Mouse (Mus musculus) heart, postnatal 4 days (tissue): ENCODE data around the gene Rab11fip3. TPM values are rescaled to one million over a fixed set of nuclear protein-coding genes. Genes with fewer than 3 reads are reported as not detected.

Source experiments
- DNase-seq: peaks from one replicate; pipeline ENCODE4 v3.0.0; 2021
- total RNA-seq, 2 experiments: library from RNA; stranded (reverse); gene quantifications; 2 replicates each; pipeline ENCODE4 v1.2.3; 2021

The Rab11fip3 gene
- total RNA-seq, 2 experiments from 2014 or later: 21.0 to 22.9 TPM

DNA sequence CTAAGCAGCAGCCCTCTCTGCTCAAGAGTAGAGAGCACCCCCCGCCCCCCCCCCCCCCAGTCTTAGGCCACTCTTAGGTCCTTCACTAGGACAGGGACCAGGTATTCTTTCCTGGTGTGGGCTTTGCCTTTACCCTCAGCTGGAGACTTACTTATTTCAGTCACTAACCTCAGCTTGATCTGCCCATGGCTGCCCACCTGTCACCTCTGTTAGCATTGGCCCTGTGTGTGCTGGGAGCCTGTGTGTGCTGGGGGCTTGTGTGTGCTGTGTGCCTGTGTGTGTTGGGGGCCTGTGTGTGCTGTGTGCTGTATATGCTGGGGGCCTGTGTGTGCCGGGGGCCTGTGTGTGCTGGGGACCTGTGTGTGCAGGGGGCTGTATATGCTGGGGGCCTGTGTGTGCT, 114.7 kb downstream of the Rab11fip3 start:
- DNase-seq: no peak

DNA sequence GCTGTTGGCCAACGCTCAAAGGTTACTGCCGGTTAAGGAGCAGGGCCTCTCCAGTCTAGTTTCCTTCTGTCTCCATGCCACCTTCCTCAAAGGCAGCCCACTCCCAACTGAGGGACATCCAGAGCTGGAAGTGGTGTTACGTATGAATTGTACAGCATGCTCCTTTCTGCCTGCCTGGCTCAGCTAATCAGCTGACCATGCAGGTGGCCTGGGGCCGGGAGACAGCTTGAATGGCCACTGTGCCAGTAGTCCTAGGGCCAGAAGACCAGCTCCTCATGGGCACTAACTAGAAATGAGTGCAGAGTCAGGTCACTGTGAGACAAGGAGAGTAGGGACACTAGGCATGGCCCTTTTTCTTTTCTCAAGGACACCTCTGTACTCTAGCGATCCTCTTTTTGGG, 116.2 kb downstream of the Rab11fip3 start:
- DNase-seq: no peak

DNA sequence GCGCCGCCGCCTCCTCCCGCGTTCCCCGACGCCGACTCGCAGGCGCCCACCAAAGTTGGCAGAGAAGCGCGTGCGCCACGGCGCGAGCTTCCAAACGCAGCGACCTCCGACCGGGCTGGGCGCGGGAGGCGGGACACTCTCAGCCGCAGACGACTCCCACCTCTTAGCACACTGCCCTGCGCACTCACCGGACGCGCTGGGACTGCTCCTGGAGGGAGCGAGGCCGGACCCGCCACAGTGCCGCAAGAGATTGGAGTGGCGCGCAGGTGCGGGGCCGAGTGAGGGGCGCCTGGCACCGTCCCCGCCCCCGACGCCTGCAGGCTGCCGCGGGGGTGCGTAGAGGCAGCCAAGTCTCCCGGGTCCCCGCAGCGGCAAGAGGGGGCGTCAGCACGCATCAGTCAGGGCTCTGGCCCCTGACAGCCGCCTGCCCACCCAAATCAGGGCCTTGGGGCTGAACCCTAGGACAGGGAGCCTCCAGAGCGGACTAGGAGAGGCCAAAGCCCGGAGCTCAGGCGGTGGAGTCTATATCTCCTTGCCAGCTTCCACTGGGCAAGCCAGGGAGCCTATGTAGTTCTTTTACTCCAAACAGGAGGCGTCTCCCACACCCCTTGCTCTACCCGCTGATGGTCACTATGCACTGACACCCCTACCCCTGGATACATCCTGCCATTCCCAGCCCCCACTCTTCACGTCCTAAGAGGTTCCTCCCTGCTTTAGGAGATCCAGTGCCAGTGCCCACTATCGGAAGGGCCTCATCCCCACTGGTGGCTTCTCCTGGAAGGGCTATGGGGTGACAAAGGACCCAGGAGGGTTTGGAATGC, 117.3 kb downstream of the Rab11fip3 start, which contains the start of gene A930017K11Rik:
TSS of gene A930017K11Rik (minus strand) at position 763 of the 821 bp plus-strand sequence.
- no peak for DNase-seq

DNA sequence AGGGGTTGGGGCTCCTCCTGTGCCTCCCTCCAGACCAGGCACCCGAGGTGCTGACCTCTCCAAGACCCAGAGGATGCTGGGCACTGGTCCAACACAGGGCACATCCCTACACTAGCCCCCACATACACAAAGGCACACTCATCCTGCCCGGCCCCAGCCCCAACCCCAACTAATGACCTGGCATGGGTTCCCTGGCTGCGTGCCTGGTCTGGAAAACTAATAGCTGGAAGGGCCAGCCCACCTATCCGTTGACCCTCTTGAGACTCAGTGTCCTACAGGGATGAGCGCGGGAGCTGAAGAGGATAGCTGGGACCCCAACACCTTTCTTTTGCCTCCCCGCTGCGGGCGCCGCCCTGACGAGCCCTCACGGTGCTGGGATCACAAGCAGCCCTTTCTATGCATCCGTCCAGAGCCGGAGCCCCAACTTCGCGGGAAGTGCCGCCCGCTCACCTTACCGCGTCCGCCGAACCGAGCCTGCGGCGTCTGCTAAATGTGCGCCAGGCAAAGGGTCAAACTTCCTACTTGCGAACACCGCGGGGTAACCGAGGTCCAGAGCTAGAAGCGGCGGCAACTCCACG, 118.0 kb downstream of the Rab11fip3 start:
- DNase-seq: peak; percentile 23

DNA sequence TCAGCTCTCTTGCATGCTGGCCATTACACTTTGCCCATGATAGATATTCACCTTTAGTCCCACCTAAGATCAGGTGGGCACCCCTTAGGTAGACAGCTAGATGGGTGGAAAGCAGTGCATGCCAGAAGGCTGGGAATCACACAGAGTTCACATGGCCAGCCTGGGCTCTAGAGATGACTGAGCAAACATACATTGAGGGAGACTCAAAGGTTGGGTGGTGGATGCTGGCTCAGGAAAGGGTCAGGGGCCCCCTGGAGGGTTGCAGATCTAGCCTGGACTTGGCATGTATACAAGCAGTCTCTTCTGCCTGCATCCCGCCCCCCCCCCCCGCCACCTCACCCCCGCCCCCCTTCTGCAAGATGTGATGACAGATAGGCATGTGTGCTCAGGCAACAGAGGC, 118.6 kb downstream of the Rab11fip3 start:
- no peak for DNase-seq

DNA sequence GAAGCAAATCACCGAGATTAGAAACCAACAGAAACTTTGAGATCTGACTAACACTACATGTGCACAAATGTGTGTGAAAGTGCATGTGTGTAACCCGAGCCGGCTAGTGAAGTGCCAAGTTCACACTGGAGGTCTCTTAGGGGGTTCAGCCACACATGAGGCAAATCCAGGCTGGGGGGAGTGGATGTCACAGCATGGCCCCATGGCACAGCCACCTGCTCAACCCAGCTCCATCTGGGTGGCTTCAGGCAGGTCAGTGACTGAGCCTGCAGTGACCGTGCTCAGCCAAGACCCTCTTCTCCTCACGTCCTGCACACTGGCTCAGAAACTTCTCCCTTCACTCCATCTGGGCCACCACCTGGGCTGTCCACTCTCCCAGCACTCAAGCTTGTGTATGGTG, 119.4 kb downstream of the Rab11fip3 start:
- no peak for DNase-seq

DNA sequence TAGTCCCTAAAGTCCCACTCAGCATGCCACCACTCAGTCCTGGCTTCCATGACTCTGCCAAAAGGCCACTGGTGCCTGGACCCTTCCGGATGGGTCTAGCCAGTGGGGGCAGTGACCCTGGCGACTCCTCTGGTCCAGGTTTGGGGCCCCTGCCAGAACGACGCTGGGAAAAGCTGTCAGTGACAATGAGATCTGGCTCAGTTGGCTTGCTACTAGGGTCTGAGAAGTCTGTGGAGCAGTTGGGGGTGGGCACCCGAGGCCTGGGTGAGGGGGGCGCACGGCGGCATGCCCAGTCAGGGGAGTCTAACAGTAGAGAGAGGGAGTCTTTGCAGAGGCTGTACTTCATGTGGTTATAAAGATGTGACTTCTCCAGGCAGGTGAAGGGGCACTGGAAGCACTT, 121.3 kb downstream of the Rab11fip3 start:
- no peak for DNase-seq

DNA sequence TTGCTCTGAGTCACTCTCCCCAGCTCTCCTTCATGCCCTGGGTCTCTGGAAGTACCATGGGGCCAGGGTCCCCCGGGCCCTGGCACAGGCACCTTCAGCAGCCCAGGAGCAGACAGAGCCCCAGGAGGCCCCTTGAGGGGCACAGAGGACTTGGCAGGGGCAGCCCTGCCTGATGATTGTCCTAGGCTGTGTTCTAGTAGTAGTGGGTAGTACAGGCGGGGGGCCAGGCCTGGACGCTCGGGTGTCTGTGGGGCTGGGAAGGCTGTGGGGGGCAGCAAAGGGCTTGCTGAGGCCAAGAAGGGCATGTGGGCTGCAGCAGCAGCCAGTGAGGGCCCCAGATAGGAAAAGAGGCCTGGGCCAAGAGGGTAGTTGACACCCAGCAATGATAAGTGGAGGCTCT, 121.8 kb downstream of the Rab11fip3 start:
- DNase-seq: no peak

DNA sequence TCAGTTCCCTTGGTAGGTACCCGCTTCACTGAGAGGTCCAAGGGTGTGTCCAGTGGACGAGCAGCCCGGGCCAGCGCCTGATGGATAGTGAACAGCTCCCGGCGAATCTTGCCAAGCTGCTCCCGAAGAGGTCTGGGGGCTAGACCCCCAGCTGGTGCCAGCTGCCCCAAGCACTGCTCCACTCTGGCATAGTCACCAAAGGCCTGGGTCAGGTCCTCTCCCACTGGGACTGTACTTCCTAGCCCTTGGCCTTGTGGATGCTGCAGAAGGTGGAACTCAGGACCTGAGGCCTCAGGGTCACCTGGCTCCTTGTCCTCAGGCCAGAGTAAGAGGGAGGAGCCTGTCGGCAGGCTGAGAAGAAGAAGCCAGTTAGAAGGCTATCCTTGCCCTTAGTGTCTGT, 122.5 kb downstream of the Rab11fip3 start:
- no peak for DNase-seq

DNA sequence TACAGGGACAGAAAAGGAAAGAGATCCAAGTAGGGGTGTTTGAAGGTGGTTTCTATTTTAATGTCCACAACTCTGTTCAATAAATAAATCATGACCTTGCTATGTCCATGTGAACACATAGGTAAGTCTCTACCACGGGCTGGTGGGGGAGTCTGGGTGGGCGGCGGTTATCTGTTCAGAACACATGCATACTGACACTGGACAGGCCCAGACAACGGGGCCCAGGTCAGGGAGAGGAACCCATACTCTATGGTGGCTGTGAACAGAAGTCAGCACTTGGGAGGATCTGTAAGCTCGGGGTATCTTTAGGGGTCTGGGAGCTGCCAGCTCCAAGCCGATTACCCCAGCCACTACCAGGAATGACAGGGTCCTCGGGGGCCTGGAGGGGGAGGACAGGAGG, 123.0 kb downstream of the Rab11fip3 start:
- no peak for DNase-seq

DNA sequence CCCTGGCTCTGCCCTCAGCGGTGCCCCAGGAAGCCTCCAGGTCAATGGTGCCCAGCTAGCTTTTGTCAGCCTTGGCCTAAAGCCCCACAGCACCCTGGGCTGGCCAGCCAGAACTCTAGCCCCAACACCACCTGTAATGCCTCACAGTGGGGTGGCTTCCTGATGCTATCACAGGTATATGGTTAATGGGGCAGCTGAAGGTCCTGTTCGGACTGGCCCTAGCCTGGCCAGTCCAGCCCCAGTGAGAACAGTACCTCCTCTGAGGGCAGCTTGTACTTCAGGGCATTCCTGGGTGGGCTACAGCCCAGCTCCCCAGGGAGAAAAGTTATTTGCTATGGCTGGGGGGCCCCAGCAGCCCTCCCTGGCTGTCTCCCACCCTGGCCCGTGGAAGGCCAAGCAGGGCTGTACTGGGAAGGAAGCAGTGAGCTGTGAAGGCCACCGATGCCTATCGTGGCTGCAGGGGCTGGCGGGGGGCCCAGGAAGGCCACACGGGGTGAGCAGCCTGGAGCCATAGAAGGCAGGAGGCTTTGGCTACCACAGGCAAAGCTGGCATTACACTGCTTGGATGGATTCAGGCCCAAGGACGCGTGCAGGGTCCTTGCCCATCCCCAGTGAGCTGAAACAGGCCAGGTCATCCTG, 123.7 kb downstream of the Rab11fip3 start:
- DNase-seq: no peak

DNA sequence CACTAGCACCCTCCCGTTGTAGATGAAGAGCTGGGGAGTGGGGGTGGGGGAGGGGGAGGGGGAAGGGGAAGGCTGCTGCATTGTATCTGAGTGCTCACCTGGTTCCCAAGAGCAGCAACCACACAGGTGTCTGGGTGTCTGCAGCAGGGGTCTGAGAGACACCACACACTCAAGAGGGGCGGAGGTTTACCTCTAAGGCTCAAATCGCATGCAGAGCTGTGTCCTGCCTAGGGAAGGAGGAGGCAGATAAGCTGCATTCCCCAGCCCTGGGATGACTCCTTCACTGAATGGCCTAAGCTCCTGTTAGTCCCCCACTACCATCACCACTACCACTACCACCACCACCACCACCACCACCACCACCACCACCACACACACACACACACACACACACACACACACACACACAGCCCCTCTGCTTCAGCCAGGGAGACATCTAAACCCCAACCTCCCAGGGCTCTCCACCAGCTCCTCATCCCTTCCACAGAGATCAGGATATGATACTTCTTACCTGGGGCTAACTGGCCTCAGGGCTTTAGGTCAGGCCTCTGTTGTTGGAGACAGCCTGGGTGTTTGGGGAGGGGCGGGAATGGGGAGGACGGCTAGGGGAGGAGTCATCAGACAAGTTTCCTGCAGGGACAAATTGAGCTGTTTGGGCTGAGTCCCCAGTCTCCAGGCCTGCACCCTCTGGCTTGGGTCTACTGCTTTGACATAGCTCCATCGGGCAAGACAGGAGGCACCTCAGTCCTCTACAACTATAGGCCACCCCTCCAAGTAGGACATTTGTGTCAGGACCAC, 124.8 kb downstream of the Rab11fip3 start, which contains the start of the genes Pigq and Nhlrc4:
TSS of gene Pigq (minus strand) at position 571 of the 798 bp plus-strand sequence.
TSS of gene Nhlrc4 (minus strand) at position 596 of the 798 bp plus-strand sequence.
- DNase-seq: no peak

DNA sequence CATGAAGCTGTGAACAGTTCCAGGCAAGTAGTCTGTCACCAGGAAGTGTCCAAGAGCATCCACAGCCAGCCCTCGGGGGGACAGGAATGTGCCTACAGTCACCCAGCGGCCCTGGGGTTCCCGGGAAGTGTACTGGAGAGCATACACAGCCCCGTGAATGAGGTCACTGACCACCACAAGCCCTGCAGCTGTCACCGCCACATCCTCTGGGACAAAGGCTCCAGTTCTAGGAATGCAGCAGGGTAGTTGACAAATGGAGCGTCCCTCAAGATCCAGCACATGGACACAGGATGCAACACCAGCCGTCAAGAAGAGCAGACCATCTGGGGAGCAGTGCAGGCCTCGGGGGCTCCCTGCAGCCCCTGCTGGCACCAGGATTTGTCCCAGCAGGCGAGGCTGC, 125.6 kb downstream of the Rab11fip3 start:
- no peak for DNase-seq

DNA sequence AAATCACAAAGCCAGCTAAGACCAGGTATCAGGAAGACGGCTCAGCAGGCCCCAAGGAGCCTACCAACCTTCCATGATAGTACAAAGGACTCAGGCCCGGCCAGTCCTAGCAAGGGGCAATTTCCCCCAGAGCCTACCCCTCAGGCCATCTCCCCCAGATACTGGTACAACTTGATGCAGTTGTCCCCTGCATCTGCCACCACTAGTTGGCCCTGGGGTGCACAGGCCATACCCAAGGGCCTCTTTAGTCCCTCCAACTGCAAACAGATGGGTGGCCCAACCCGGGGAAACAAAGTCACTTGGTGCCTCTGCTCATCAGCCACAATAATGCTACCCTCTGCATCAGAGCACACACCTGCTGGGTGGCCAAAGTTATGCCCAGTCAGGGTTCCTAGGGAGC, 126.1 kb downstream of the Rab11fip3 start:
- DNase-seq: no peak

DNA sequence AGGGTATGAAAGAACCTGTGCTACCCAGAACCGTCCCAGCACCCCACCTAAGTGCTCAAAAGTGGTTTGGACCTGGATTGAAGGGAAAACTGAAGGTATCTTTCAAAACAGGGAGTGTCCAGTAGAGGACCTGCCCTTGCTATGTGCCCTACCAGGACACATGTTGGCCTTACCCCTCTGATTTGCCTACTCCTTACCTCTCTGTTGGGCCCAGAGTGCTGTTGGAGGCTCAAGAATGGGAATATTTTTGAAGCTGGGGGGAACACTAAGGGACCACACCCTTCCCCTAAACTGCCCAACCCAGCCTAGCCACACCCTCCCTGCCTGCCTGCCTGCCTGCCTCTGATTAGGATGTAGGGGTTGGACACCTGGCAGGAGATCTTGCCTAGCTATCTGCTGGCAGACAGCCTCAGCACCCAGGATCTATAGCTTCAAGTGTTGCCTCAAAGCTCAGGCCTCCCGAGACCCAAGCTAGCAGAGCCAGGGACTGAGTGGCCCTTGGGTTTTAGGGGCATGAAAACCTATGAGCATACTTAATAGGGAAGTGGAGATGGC, 126.7 kb downstream of the Rab11fip3 start:
- no peak for DNase-seq

DNA sequence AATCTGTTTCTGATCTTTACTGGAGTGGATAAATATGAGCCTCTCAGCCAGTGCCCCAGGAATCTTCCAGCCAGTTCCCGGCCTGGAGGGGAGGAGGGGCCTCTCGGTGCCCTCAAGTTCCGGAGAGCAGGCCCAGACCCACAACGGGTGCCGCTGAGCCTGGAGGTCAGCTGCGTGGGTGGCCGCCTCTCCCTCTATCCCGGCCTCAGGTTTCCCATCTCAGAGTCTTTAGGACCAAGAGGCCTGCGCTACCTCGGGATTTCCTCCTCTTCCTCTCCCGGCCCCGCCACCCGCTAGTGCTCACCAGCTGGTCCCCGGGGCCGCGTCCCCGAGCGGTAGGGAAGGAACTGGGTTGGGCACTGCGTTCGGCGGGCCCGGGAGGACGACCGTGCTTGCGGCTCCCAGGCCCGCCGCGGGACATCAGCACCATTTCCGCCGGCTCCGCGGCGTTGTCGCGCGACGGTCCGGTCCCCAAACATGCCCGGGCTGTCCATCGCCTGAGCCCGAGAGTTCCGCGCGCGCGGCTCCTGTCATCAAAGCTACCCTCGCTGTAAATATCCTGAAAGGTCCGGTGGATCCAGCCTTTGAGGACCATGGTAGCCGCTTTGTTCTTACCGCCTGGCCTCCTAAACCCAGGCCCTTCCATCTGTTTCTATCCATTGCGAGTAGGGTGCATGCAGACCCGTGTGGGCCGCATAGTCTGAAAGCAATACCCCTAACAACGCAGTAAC, 127.7 kb downstream of the Rab11fip3 start:
- peak; percentile 87 for DNase-seq

Other genes starting within 250 kb of the Rab11fip3 start
- 10 to 100 TPM in 1 of 2 experiments, 1 to 10 TPM in 1; 10.0 to 12.3 TPM for gene Wdr24, start 245.9 kb downstream of the Rab11fip3 start, total RNA-seq
- gene Jmjd8, start 240.7 kb downstream of the Rab11fip3 start, total RNA-seq: 10 to 100 TPM; 34.7 to 37.4 TPM
- 100 to 1,000 TPM; 149 to 158 TPM for gene Stub1, start 236.2 kb downstream of the Rab11fip3 start, total RNA-seq
- 1 to 10 TPM; 2.0 to 2.5 TPM for gene Rhbdl1, start 232.3 kb downstream of the Rab11fip3 start, total RNA-seq
- gene Gm20683, start 227.8 kb downstream of the Rab11fip3 start, total RNA-seq: 1 to 10 TPM; 1.8 to 2.6 TPM
- gene Rhot2, start 224.7 kb downstream of the Rab11fip3 start, total RNA-seq: 10 to 100 TPM; 77.1 to 78.4 TPM
- 10 to 100 TPM; 14.4 to 15.1 TPM for gene Wdr90, start 208.1 kb downstream of the Rab11fip3 start, total RNA-seq
- gene Mcrip2, start 200.8 kb downstream of the Rab11fip3 start, total RNA-seq: 100 to 1,000 TPM; 195 to 217 TPM
- 10 to 100 TPM; 10.8 to 11.7 TPM for gene Mettl26, start 194.5 kb downstream of the Rab11fip3 start, total RNA-seq
- 1 to 10 TPM in 1 of 2 experiments, under 1 TPM in 1; 0.70 to 1.1 TPM for gene Wfikkn1, start 188.7 kb downstream of the Rab11fip3 start, total RNA-seq
- gene Rab40c, start 149.8 kb downstream of the Rab11fip3 start, total RNA-seq: 10 to 100 TPM; 16.1 to 16.6 TPM
- 10 to 100 TPM; 86.0 to 89.4 TPM for gene Pigq, start 124.6 kb downstream of the Rab11fip3 start, total RNA-seq
- gene Nhlrc4, start 124.6 kb downstream of the Rab11fip3 start, total RNA-seq: not detected
- not detected for gene A930017K11Rik, start 117.0 kb downstream of the Rab11fip3 start, total RNA-seq
- 10 to 100 TPM; 13.0 to 16.7 TPM for gene Capn15, start 83.8 kb downstream of the Rab11fip3 start, total RNA-seq
- 10 to 100 TPM; 14.6 to 17.0 TPM for gene Decr2, start 20.8 kb upstream of the Rab11fip3 start, total RNA-seq
- gene Nme4, start 26.0 kb upstream of the Rab11fip3 start, total RNA-seq: 10 to 100 TPM; 10.3 to 10.8 TPM
- 1 to 10 TPM; 1.4 to 1.7 TPM for gene Tmem8, start 43.7 kb upstream of the Rab11fip3 start, total RNA-seq
- 10 to 100 TPM; 92.7 to 94.3 TPM for gene Mrpl28, start 53.9 kb upstream of the Rab11fip3 start, total RNA-seq
- 10 to 100 TPM; 28.3 to 28.4 TPM for gene Axin1, start 69.1 kb upstream of the Rab11fip3 start, total RNA-seq
- gene Pdia2, start 129.5 kb upstream of the Rab11fip3 start, total RNA-seq: not detected
- 1 to 10 TPM; 2.0 to 2.1 TPM for gene Rgs11, start 133.4 kb upstream of the Rab11fip3 start, total RNA-seq
- gene Arhgdig, start 138.2 kb upstream of the Rab11fip3 start, total RNA-seq: 1 to 10 TPM; 1.6 to 2.0 TPM
- 10 to 100 TPM; 71.2 to 73.2 TPM for gene Fam234a, start 174.7 kb upstream of the Rab11fip3 start, total RNA-seq
- 10 to 100 TPM; 34.7 to 36.4 TPM for gene Luc7l, start 183.3 kb upstream of the Rab11fip3 start, total RNA-seq